Mouse (Mus musculus): Measurements from ENCODE around the gene Safb2.

The Safb2 gene

DNA sequence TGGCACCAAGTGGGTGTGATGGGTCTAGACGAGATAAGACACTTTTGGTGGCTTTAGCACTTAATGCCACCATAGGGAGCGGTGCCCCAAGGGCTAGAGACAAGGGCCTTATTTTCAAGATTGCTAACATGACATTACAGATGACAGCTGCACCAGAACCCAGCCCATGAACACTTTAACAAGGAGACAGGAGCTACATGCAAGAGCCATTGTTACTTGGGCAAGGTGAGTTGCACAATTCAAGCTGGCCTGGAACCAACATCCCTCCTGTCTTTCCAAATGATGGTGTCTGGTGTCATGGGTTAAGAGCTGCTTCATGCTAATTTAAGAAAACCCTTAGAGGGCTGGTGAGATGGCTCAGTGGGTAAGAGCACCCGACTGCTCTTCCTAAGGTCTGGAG is 25.0 kb downstream of the Safb2 start:
- DNase-seq (ENCODE audit: low read depth), result no peak

DNA sequence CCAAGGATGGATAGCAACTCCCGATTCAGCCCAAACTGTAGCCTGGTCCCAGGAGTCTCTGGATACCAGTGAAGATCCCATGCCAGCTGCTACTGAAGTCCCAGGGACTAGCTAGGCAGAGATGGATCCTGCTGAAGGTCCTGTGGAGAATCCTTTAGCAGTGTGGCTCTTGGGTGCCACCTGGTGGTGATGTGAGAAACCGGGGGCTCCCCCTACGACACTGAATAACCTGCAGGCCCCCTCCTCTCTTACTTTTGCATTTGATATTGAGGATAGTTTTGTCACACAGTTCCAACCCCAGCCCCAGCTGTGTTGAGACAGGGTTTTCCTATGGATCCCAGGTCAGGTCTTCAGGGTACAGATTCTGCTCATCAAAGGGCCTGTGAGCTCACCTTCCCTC is 25.9 kb downstream of the Safb2 start:
- DNase-seq (ENCODE audit: low read depth), result peak; percentile 81

DNA sequence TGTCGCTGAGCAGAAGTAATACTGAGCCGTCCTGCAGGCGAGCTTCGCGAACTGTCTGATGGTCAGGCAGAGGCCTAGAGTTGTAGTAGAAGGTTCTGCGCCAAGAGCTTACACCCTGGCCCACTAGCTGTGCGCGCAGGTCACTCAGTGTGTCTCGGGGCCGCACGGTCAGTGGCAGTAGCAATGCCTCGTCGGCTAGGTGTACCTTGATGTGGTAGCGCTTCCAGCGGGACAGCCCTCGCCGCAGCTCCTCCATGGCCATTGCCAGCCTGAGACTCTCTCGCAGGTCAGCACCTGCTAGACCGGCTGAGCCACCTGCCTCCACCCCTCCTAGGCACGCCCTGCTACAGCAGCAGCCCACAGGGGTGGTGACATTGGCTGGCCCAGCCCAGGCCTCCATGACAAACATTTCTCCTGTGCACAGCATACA is 30.2 kb downstream of the Safb2 start, which contains the start of gene Gm20219:
Gene Gm20219 (minus strand): TSS at position 266 of the 430 bp plus-strand sequence.
- no peak for DNase-seq (ENCODE audit: low read depth)

DNA sequence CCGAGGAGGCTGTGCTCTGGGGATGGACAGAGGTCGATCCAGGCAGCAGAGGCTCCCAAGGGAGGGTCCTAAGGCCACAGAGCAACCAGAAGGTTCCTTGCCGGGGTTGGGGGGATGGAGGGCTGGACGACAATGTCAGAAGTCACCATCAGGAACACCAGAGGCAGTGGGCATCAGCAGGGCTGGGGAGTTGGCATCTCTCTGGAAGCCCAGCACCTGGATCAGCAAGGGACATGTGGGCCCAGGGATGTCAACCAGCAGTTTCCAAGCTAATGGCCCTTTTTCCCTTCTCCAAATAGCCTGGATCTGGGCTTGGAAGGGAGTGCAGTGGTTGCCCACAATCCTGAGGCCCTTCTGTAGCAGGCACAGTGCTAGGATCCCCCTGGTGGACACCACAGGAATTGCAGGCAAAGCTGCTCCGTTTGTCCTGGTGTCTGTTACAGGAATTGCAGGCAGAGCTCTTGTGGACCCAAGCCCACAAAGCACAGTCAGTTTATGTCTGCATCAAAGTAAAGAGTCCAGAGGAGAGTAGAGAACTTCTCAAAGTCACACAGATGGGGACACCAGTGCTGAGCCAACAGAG is 31.5 kb downstream of the Safb2 start:
- DNase-seq (ENCODE audit: low read depth), result peak; percentile 91

DNA sequence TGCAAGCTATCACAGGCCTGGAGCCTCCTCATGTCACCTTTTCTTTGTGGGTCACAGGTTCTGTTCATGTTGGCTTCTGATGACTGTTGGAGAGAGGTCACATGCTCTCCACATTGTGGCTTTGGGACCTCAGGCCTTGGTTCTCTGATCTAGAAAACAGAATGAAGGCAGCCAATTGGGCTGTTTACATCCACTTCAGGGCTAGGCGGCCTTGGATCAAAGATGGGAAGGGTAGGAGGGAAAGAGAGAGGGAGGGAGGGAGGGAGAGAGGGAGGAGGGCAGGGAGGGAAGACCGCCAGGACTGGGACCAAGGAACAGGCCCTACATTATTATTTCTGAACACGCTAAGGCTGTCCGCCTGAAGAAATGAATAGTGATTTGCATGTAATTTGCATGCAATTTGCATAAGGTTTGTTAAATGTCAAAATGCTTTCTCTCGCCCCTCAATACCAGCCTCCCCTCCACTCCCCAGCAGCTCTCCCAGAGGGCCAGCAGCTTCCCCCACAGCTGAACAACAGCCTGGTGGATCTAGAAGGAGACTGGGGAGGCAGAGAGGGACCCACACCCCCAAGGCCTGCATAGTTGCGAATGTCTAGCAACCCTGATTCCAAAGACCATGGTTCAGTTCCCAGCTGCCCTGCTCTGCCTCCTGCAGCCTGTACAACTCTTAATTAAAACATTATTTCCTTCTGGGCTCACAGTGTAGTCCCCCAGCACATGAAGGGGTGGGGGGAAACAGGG is 32.4 kb downstream of the Safb2 start:
- no peak for DNase-seq (ENCODE audit: low read depth)

DNA sequence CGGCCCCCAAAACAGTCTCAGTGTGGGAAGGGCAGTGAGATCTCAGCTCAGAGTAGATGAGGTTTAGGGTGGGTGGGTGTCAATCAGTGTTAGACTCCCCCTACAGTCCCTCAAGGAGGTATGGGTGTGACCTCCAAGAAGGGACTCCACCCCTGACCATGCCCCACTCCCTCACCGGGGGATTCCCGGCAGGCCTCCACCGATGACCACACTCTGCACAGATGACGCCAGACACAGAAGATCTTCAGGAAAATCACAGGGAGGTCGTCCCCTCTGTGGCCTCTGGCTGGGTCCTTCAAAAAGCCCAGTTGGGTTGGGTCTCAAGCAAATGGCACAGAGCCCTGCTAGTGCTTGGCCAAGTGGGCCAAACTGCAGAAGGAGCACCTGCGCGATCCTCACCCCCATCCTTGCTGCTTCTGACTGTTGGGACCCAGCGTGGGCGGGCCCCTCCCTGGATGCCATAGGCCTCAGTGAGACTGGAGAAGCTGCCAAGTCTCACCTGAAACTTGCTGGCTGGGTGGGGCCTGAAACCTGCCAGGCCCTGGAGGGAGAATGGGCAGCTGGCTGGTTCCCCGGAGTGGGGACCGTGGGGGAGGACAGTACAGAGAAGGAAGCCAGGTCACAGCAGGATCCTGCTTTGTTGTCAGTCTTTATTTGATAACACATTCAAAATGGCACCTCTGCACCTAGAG is 33.5 kb downstream of the Safb2 start:
- no peak for DNase-seq (ENCODE audit: low read depth)

DNA sequence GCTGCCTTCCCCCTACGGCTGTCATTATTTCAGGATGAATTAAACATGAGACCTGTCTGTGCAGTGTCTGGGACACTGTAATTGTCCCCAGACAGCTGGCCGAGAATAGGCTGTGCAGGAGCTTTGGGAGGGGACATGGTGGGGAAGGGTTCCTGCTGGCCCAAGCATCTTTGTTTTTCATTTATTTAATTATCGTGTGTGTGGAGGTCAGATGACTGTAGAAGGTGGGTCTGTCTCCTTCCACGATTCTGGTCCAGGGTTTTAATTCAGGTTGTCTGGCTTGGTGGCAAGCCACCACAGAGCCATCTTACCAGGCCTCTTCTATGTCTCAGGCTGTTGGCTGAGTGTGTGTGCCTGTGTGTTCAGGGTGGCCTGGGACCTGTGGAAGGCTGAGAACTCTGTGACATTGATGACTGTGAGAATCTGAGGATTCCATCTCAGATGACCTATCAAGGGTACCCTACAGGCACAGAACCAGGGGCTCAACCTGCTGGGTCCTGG is 35.7 kb downstream of the Safb2 start:
- DNase-seq (ENCODE audit: low read depth), result no peak

DNA sequence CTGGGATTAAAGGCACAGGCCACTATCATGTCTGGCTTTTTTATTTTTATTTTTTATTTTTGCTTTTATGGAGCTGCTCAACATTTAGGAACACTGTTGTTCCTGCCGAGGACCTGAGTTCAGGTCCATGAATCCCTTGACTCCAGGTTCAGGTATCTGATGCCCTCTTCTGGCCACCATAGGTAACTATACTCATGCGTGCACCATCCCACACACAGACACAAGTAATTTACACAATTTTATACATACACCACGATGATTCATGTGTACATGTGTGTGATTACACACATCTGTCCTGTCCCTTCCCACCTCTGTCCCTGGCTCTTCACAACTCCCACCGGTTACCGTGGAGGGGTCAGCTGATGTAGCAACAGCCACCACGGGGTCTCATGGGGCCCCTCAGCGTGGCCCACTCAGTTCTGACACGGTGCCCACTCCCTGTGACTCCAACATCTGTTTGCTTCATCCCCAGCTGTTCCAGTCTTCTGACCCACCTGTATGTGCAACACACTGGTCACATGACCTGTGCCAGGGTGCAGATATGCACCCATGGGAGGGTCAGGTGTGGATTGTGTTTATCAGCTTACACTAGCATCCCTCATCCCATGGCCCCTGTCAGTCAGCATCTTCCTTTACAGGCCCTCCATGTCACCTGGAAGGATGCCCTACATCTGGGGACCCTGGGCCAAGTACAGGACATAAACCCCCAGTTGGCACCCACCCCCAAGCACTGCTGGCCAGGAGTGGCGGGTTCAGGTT is 36.4 kb downstream of the Safb2 start:
- no peak for DNase-seq (ENCODE audit: low read depth)

DNA sequence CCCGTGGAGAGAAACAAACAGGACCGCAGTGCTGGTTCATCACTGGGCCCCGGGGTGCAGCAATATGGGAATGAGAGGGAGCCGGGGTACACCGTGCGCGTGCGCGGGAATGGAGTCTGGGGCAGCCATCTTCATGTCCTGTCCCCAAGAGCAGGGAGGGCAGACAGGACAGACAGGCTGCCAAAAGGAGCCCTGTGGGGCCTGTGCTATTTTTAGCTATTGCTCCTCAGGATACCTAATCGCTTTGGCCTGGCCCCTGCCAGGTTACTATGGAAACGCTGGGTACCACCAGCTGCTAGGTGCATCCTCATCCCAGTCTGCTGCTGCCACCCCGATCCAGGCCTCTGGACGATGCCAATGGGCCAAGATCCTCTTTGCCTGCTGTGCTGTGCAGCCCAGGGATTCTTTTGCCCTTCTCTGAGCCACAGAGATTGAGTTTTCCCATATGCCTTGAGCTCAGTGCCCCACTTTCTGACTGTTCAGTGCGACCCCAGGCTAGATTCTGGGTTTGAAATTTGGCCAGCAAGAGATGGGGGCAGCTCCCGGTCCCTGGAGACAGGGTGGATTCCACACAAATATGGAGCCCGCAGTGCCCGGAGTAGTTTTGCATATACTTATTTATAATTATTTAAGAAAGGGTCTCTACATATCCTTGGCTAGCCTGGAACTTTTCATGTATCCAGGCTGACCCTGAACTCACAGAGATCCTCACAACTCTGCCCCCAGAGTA is 37.1 kb downstream of the Safb2 start:
- no peak for DNase-seq (ENCODE audit: low read depth)

DNA sequence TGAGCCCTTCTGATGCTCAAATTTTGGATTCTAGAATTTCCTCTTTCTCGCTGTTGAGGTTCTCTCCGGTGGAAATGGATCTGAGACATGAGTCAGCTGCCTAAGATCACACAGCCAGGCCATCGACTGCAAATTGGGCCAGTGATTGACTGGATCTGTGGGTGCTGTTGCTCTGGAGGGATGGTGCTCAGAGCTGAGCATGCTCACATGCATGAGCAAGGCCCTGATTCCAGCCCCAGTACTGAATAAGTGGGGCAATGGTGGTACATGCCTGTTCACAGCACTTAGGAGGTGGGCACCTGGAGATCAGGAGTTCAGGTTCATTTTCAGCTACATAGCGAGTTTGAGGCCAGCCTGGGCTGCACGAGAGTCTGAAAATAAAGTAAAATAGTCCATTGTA is 37.8 kb downstream of the Safb2 start:
- DNase-seq (ENCODE audit: low read depth), result no peak

DNA sequence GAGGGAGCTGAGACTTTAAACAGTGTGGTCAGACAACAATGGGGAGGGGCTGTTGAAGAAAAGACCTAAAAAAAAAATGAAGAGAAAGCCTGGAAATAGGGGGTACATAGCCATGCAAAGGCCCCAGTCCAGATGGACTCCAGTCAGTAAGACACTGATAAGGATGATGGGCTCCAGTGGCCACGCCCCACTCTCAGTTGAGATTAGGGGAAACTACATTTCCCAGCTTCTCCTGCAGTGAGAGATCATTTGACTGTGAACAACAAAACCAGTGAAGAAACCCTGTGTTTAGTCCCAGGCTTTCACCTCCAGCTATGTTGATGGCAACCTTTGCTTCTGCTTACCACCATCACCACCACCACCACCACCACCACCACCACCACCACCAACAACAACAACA is 38.4 kb downstream of the Safb2 start:
- DNase-seq (ENCODE audit: low read depth), result no peak

DNA sequence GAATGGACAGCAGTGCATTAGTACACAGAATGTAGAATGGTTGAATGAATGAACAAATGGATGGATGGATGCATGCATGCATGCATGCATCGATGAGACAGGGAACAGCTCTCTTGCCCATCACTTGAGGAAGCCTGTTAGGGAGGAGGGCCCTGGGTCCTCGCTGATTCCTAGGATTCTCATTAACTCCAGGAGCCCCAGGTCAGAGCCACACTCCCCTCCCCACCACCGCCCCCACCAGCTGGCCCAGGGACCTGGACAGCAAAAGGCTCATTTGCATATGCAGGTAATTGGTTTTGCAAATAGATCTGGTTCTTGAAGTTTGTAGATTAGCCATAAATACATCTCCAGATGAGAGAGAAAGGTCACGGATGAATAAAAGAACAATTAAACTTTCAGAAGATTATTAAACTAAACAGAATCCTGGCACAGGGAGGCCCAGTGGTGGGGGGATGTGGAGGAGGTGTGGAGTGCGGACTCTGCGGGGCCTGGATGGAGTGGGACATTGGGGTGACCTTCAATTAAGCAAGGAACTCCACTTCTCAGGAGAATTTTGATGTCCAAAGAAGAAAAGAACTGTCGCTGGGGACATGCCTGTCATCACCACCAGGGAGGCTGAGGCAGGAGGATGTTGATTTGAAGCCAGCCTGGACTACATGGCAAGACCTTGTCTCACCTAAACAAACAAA is 39.5 kb downstream of the Safb2 start:
- DNase-seq (ENCODE audit: low read depth), result no peak

DNA sequence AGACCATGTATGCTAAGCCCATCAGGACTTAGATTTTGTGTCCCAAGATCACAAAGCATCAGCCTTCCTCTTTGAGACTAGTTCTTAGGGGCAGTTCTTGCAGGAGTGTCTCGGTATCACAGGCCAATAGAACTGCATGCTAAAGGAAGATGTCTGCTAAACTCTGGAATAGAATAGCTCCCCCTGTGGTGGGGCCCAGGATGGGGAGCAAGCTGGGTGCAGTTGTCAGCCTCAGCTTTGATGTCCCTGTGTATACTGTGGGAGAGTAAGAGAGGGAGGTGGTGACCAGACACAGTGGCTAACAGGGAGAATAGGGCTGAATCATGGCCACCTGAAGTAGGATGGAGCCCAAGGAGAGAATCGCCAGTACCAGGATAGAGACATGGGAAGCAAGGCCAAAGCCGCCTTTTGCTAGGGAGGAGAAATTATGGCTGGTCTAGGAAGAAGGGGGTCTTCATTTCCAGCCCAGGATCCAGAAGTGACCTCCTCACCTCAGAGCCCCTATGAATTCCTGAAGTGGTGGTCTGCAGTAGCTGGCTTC is 40.6 kb downstream of the Safb2 start:
- no peak for DNase-seq (ENCODE audit: low read depth)

DNA sequence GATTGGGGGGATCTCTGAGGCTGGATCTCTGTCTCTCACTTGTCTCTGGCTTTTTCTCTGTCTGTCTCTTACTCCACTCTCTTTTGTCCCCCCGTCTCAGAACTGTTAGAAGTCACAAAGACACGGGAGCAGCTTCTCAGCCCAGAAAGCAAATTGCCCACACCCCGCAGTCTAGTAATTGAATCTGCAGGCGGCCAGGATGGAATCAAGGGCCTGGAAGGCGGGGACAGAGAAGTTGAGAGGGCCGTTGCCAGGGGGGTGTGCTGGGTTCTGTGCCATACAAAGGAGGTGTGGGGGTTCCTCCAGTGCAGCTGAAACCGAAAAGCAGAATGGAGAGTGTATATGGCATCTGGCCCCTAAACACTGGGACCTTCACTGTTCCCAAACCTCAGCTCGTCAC is 41.6 kb downstream of the Safb2 start:
- no peak for DNase-seq (ENCODE audit: low read depth)

DNA sequence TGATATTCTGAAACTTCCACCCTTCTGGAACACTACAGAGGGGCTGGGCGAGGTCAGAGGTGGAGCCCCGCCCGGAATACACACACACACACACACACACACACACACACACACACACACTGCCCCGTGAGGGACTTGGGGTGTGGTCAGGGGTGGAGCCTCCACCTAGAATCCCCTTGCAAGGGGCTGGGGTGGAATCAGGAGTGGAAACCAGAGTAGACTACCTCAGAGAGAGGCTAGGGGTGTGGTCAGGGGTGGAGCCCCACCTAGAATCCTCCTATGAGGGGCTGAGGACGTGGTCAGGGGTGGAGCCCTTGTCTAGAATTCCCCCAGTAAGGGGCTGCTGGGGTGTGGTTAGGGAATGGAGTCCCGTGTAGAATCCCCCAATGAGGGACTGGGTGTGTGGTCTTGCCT is 43.8 kb downstream of the Safb2 start:
- DNase-seq (ENCODE audit: low read depth), result no peak

DNA sequence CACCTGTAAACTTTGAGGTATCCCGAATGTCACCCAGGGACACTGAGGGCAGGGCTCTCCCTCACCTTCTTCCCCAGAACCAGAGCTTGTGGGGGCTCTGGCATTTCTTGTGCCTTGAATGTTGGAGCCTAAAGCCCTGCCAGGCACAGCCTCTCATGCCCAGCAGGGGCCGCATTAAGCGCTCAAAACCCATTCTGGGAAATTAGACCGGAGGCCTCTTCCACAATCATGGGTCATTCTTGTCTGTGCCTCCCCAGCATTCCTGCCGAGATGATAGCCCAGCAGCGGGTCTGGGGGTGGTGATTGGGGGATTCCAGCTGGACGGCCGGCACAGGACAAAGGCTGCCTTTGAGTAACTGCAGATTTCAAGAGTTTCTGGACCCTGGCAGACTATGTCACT is 46.5 kb downstream of the Safb2 start:
- no peak for DNase-seq (ENCODE audit: low read depth)

DNA sequence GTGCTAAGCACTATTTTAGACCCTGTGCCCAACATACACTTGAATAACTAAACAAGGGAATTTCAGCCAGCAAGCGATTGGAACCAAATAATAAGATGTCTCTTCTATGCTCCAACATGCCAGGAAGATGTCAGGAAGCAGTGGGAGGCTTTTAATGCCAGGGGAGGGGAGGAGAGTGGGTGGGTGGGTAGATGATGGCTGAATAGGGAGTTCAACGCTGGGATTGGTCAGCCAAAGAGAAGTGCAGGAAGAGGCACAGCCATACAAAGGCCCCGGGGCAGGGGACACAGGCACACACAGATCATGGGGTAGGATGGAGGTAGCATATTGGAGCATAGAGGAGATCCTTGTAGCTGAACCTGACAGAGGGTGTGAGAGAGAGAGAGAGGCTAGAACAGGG is 47.5 kb downstream of the Safb2 start:
- DNase-seq (ENCODE audit: low read depth), result no peak

DNA sequence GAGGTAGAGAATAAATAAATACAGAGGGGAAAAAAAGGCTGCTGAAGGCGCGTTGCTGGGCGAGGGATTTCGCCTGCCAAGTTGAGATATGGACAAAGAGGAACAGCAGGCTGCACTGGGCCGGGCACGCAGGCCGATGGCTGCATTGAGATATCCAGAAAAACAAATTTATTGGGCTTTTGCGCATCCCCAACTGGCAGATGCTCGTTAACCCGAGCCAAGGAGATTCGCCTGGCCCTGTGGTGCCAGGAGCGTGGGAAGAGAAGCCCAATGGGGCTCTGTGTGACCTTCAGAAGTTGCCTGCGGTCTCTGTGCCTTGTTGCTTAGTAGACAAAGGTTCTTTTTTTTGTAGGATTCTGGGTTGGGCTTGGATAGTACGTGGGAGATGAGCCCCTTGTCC is 48.2 kb downstream of the Safb2 start:
- DNase-seq (ENCODE audit: low read depth), result no peak

DNA sequence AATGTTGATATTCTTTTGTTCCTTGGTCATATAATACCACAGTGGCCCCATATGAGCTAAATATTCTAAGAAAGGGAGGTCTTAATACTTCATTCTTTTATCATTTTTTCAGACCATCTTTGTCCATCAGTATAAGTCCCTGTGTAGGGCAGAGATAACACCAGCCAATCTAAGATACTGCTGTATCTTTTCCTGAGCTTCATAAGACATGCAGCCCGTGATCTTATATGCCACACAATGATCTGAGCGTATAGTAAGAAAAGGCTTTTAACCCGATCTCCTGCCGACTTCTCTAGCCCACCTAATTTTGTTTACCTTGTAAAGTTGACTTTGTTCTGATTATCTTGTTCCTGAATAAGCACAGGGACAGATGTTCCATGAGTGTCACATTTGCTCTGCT is 59.4 kb downstream of the Safb2 start:
- no peak for DNase-seq (ENCODE audit: low read depth)

DNA sequence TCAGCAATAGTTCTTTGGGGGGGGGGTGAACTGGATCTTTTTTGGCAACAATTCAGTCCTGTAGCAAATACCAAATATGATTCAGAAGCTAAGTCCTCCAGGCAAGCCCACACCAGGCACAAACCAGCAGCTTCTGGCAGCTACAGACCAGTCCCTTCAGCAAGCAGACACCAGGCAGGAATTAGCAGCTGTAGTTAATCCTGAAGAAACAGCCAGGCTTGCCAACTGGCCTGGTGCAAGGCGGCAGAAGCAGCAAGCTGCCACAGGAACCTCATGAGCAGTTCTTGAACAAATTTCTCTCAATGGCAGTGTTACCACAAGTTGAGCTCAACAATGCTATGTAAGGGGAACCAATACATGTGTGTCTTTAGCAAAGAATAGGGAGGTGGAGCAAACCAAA is 61.6 kb downstream of the Safb2 start:
- no peak for DNase-seq (ENCODE audit: low read depth)

Measured in naive thymus-derived CD4-positive, alpha-beta T cell, adult 2 months (primary cell).